Mouse (Mus musculus): Measurements from ENCODE around the gene 4930470P17Rik. TPM values are rescaled to one million over a fixed set of nuclear protein-coding genes. Genes with fewer than 3 reads are reported as not detected.

The 4930470P17Rik gene
- polyA plus RNA-seq, 1 experiment from 2014 or later = not detected

- ATAC-seq (ENCODE audit: insufficient number of reproducible peaks, low FRiP score) = no peak
- Histone ChIP-seq H3K9ac (no peak overlapping the region), H3K4me2 (no peak overlapping the region), H3K36me3 (no peaks in the 10 kb centered on the region), H3K27ac (ENCODE audit: poor library complexity, severe bottlenecking) (no peak overlapping the region), H3K27me3 (replicated peaks) (no peaks in the 10 kb centered on the region), H3K4me3 (no peak overlapping the region), H3K9me3 (replicated peaks) (no peaks in the 10 kb centered on the region), H3K4me1 (replicated peaks) (no peaks in the 10 kb centered on the region)
- WGBS = 68% methylated on average over 5 of the region's 5 CpGs
These were observed 23.2 kb downstream of the 4930470P17Rik start for GRCm38 (mm10) chr2:170578588-170578987.

GRCm38 (mm10) chr2:170577502-170577901 is 24.3 kb downstream of the 4930470P17Rik start:
- H3K4me2 ChIP-seq = no peak overlapping the region
- H3K27ac ChIP-seq (ENCODE audit: poor library complexity, severe bottlenecking) = no peak overlapping the region
- no peak overlapping the region for H3K4me3 ChIP-seq
- 0 out of 2 replicates have a peak, but pooled peaks cover 3% of the 10 kb centered on the region for H3K27me3 ChIP-seq (replicated peaks)
- no peak overlapping the region for H3K9ac ChIP-seq
- ATAC-seq (ENCODE audit: insufficient number of reproducible peaks, low FRiP score) = no peak
- 72% methylated on average over 3 of the region's 3 CpGs for WGBS
- H3K36me3 ChIP-seq = no peaks in the 10 kb centered on the region
- no peaks in the 10 kb centered on the region for H3K9me3 ChIP-seq (replicated peaks)
- H3K4me1 ChIP-seq (replicated peaks) = no peaks in the 10 kb centered on the region

DNA sequence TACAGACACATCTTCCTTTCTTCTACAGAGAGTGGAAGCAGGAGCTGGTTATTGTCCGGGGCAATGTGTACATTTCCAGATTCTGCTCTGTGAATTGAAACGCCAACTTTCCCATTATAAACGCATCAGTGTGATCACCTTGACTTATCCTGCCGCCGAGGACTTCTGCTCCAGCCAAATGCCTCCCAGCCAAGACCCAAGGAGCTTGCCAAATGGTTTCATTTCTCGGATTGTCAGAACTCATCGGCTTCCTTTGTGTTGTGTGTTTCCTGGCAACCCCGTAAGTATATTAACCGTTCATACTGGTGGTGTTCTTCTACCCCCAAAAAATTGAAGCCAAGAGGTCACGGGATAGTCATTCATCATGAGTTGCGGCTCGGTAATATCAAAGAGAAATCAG is 25.7 kb downstream of the 4930470P17Rik start:
- Histone ChIP-seq H3K4me1 (replicated peaks) (no peaks in the 10 kb centered on the region), H3K27ac (ENCODE audit: poor library complexity, severe bottlenecking) (no peak overlapping the region)

GRCm38 (mm10) chr2:170564995-170565394 is 36.8 kb downstream of the 4930470P17Rik start:
- Histone ChIP-seq H3K36me3 (no peaks in the 10 kb centered on the region), H3K4me2 (no peak overlapping the region), H3K4me1 (replicated peaks) (no peaks in the 10 kb centered on the region), H3K4me3 (no peak overlapping the region), H3K27ac (ENCODE audit: poor library complexity, severe bottlenecking) (no peak overlapping the region), H3K9me3 (replicated peaks) (no peaks in the 10 kb centered on the region), H3K9ac (no peak overlapping the region), H3K27me3 (replicated peaks) (no peaks in the 10 kb centered on the region)
- no peak for ATAC-seq (ENCODE audit: insufficient number of reproducible peaks, low FRiP score)
- 86% methylated on average over 8 of the region's 8 CpGs for WGBS

More for the DNA sequence above, 25.7 kb downstream of the 4930470P17Rik start:
- Histone ChIP-seq H3K4me3 (no peak overlapping the region), H3K36me3 (no peaks in the 10 kb centered on the region), H3K27me3 (replicated peaks) (0 out of 2 replicates have a peak, but pooled peaks cover 3% of the 10 kb centered on the region), H3K9me3 (replicated peaks) (no peaks in the 10 kb centered on the region), H3K9ac (no peak overlapping the region), H3K4me2 (no peak overlapping the region)
- no peak for ATAC-seq (ENCODE audit: insufficient number of reproducible peaks, low FRiP score)
- 85% methylated on average over 12 of the region's 12 CpGs for WGBS

- 77% methylated on average over 15 of the region's 15 CpGs for WGBS
- Histone ChIP-seq H3K9ac (no peak overlapping the region; the same call in 1 of the 2 replicates), H3K4me3 (no peak overlapping the region), H3K27ac (ENCODE audit: poor library complexity, severe bottlenecking) (no peak overlapping the region), H3K9me3 (replicated peaks) (no peaks in the 10 kb centered on the region), H3K36me3 (no peaks in the 10 kb centered on the region), H3K4me1 (replicated peaks) (no peaks in the 10 kb centered on the region), H3K4me2 (no peak overlapping the region), H3K27me3 (replicated peaks) (no peaks in the 10 kb centered on the region)
- ATAC-seq (ENCODE audit: insufficient number of reproducible peaks, low FRiP score) = no peak
These were observed 37.6 kb downstream of the 4930470P17Rik start for GRCm38 (mm10) chr2:170563956-170564855.

DNA sequence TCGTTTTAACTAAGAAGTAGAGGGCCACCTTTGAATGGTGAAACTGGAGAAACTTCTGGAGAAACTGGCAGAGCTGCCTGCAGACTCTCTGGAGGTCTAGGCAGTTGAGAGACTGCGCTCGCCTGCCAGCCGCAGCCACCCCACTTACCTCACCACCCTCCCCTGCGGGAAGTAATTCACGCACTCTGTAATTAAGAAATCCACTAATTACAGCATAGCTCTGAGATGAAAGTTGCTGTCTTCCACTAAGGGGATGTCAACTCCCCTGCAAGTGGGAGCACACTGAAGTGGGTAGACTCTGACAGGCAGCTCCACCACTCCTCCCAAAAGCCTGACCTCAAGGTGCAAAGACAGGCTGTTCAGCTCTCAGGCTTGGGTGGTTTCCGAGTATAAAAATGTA is 49.7 kb downstream of the 4930470P17Rik start:
- H3K27ac ChIP-seq (ENCODE audit: poor library complexity, severe bottlenecking) = no peak overlapping the region
- no peaks in the 10 kb centered on the region for H3K36me3 ChIP-seq
- no peaks in the 10 kb centered on the region for H3K27me3 ChIP-seq (replicated peaks)
- 69% methylated on average over 7 of the region's 7 CpGs for WGBS
- H3K4me1 ChIP-seq (replicated peaks) = peaks cover 8% of the 10 kb centered on the region
- ATAC-seq (ENCODE audit: insufficient number of reproducible peaks, low FRiP score) = no peak
- no peaks in the 10 kb centered on the region for H3K9me3 ChIP-seq (replicated peaks)
- H3K4me3 ChIP-seq = no peak overlapping the region
- no peak overlapping the region for H3K4me2 ChIP-seq
- H3K9ac ChIP-seq = no peak overlapping the region

- Histone ChIP-seq H3K4me1 (replicated peaks) (peaks cover 8% of the 10 kb centered on the region), H3K27ac (ENCODE audit: poor library complexity, severe bottlenecking) (no peak overlapping the region), H3K4me2 (no peak overlapping the region), H3K36me3 (no peaks in the 10 kb centered on the region), H3K9ac (no peak overlapping the region), H3K9me3 (replicated peaks) (no peaks in the 10 kb centered on the region), H3K4me3 (no peak overlapping the region), H3K27me3 (replicated peaks) (no peaks in the 10 kb centered on the region)
- ATAC-seq (ENCODE audit: insufficient number of reproducible peaks, low FRiP score) = no peak
- WGBS = 36% methylated on average over 5 of the region's 5 CpGs
These were observed 51.6 kb downstream of the 4930470P17Rik start for GRCm38 (mm10) chr2:170550240-170550639.

- H3K4me3 ChIP-seq = no peak overlapping the region
- no peaks in the 10 kb centered on the region for H3K27me3 ChIP-seq (replicated peaks)
- H3K27ac ChIP-seq (ENCODE audit: poor library complexity, severe bottlenecking) = no peak overlapping the region
- H3K4me1 ChIP-seq (replicated peaks) = peaks cover 8% of the 10 kb centered on the region
- 76% methylated on average over 2 of the region's 2 CpGs for WGBS
- H3K9me3 ChIP-seq (replicated peaks) = no peaks in the 10 kb centered on the region
- no peak overlapping the region for H3K4me2 ChIP-seq
- H3K9ac ChIP-seq = no peak overlapping the region
- no peaks in the 10 kb centered on the region for H3K36me3 ChIP-seq
- no peak for ATAC-seq (ENCODE audit: insufficient number of reproducible peaks, low FRiP score)
These were observed 52.7 kb downstream of the 4930470P17Rik start for GRCm38 (mm10) chr2:170549146-170549545.

- H3K27me3 ChIP-seq (replicated peaks) = no peaks in the 10 kb centered on the region
- ATAC-seq (ENCODE audit: insufficient number of reproducible peaks, low FRiP score) = no peak
- 49% methylated on average over 4 of the region's 4 CpGs for WGBS
- H3K4me3 ChIP-seq = no peak overlapping the region
- H3K4me2 ChIP-seq = no peak overlapping the region
- H3K4me1 ChIP-seq (replicated peaks) = peaks cover 8% of the 10 kb centered on the region
- H3K27ac ChIP-seq (ENCODE audit: poor library complexity, severe bottlenecking) = no peak overlapping the region
- no peak overlapping the region for H3K9ac ChIP-seq
- no peaks in the 10 kb centered on the region for H3K9me3 ChIP-seq (replicated peaks)
- no peaks in the 10 kb centered on the region for H3K36me3 ChIP-seq
These were observed 53.8 kb downstream of the 4930470P17Rik start for GRCm38 (mm10) chr2:170548046-170548445.

- WGBS = 24% methylated on average over 6 of the region's 6 CpGs
These were observed 54.3 kb downstream of the 4930470P17Rik start for GRCm38 (mm10) chr2:170547526-170547925.

GRCm38 (mm10) chr2:170545745-170546144 is 56.1 kb downstream of the 4930470P17Rik start:
- Histone ChIP-seq H3K27ac (ENCODE audit: poor library complexity, severe bottlenecking) (no peak overlapping the region), H3K4me3 (no peak overlapping the region), H3K9ac (no peak overlapping the region), H3K9me3 (replicated peaks) (no peaks in the 10 kb centered on the region), H3K4me1 (replicated peaks) (peaks cover 8% of the 10 kb centered on the region), H3K36me3 (no peaks in the 10 kb centered on the region), H3K4me2 (no peak overlapping the region), H3K27me3 (replicated peaks) (no peaks in the 10 kb centered on the region)
- 56% methylated on average over 4 of the region's 4 CpGs for WGBS
- no peak for ATAC-seq (ENCODE audit: insufficient number of reproducible peaks, low FRiP score)

More at GRCm38 (mm10) chr2:170547526-170547925, 54.3 kb downstream of the 4930470P17Rik start:
- H3K9ac ChIP-seq = no peak overlapping the region
- no peaks in the 10 kb centered on the region for H3K27me3 ChIP-seq (replicated peaks)
- no peak overlapping the region for H3K4me2 ChIP-seq
- no peak overlapping the region for H3K4me3 ChIP-seq
- ATAC-seq (ENCODE audit: insufficient number of reproducible peaks, low FRiP score) = no peak
- no peaks in the 10 kb centered on the region for H3K36me3 ChIP-seq
- H3K4me1 ChIP-seq (replicated peaks) = peaks cover 8% of the 10 kb centered on the region
- no peaks in the 10 kb centered on the region for H3K9me3 ChIP-seq (replicated peaks)
- H3K27ac ChIP-seq (ENCODE audit: poor library complexity, severe bottlenecking) = no peak overlapping the region
